Mouse (Mus musculus) testis, adult 2 months (tissue): Measurements from ENCODE around the gene Ubap2l.

Experiments used
- CTCF ChIP-seq: fragments of 200-500 bp; IDR thresholded peaks from 2 replicates; pipeline ENCODE4 v1.5.1; 2012; ENCODE audit warnings: low read depth, mild to moderate bottlenecking, inconsistent platforms, low read length, moderate library complexity; ENCODE audit not compliant: control insufficient read depth, insufficient read depth, insufficient replicate concordance
- POLR2A ChIP-seq: fragments of 200-500 bp; IDR thresholded peaks from 2 replicates; pipeline ENCODE4 v1.6.1; 2012; ENCODE audit warnings: low read depth, mild to moderate bottlenecking, inconsistent platforms, low read length, moderate library complexity; ENCODE audit not compliant: control insufficient read depth

- TF ChIP-seq POLR2A (no peak), CTCF (no peak)
These were observed 75.6 kb downstream of the Ubap2l start for GRCm38 (mm10) chr3:89976859-89977258.
